Mouse (Mus musculus) heart, embryonic 13.5 days (tissue): ENCODE measurements around the gene Tbk1. TPM values are rescaled to one million over a fixed set of nuclear protein-coding genes. Genes with fewer than 3 reads are reported as not detected.

Experiments used
- ATAC-seq: fragments of 200-750 bp; cut with Nextera tagmentation; 2 replicates; pipeline ENCODE4 v1.8.0; 2017; ENCODE audit warnings: moderate TSS enrichment; ENCODE audit not compliant: insufficient number of reproducible peaks, low FRiP score, low TSS enrichment; ENCODE audit errors: extremely low read depth
- H3K27ac ChIP-seq: fragments of 300-500 bp; sonication (generic); replicated peaks from 2 replicates; pipeline ENCODE4 v1.5.1; 2015; ENCODE audit warnings: moderate library complexity, mild to moderate bottlenecking, inconsistent platforms
- H3K27me3 ChIP-seq: fragments of 300-500 bp; sonication (generic); replicated peaks from 2 replicates; pipeline ENCODE4 v1.6.1; 2015; ENCODE audit warnings: mild to moderate bottlenecking, inconsistent platforms
- H3K36me3 ChIP-seq: fragments of 300-500 bp; sonication (generic); 2 replicates; pipeline ENCODE4 v1.6.1; 2015; ENCODE audit warnings: mild to moderate bottlenecking, inconsistent platforms
- H3K4me1 ChIP-seq: fragments of 300-500 bp; sonication (generic); 2 replicates; pipeline ENCODE4 v1.6.1; 2015; ENCODE audit warnings: inconsistent platforms
- H3K4me2 ChIP-seq: fragments of 300-500 bp; sonication (generic); 2 replicates; pipeline ENCODE4 v1.6.1; 2015; ENCODE audit warnings: inconsistent platforms, mild to moderate bottlenecking, moderate library complexity
- H3K4me3 ChIP-seq: fragments of 300-500 bp; sonication (generic); 2 replicates; pipeline ENCODE4 v1.5.1; 2015; ENCODE audit warnings: moderate library complexity, mild to moderate bottlenecking, inconsistent platforms
- H3K9ac ChIP-seq: fragments of 300-500 bp; sonication (generic); 2 replicates; pipeline ENCODE4 v1.6.1; 2015; ENCODE audit warnings: inconsistent platforms, mild to moderate bottlenecking, moderate library complexity
- H3K9me3 ChIP-seq: fragments of 300-500 bp; sonication (generic); 2 replicates; pipeline ENCODE4 v1.6.1; 2016; ENCODE audit warnings: inconsistent platforms
- WGBS: fragments of 180-500 bp; shearing (Covaris S2); methylation state at CpG from one replicate; pipeline ENCODE4 v1.1.7; 2015; ENCODE audit warnings: mixed read lengths; 5-methylcytosine and 5-hydroxymethylcytosine counted together
- polyA plus RNA-seq: library from polyadenylated mRNA; unstranded; fragments of >200 nt; fragmentation: Nextera tagmentation; extraction: Ambion mirVana; gene quantifications from 2 replicates; pipeline ENCODE4 v1.2.1, GENCODE M21; 2015

The Tbk1 gene
- polyA plus RNA-seq, 1 experiment from 2014 or later, result 21.8 TPM

DNA sequence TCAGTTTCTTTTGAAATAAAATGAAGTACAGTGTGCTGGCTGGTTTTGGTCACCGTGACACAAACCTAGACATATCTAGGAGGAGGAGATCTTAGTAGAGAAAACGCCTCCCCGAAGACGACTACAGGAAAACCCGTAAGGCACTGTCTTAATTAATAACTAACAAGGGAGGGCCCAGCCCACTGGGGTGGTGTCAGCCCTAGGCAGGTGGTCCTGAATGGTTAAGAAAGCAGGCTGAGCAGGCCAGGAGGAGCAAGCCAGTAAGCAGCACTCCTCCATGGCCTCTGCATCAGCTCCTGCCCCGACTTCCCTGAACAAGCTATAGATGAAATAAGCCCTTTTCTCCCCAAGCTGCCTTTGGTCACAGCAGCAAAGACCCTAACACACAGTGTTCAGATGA is 16.8 kb downstream of the Tbk1 start:
- Histone ChIP-seq H3K4me1 (peaks cover 19% of the 10 kb centered on the region), H3K36me3 (peaks cover 66% of the 10 kb centered on the region), H3K27ac (peak overlapping the region; percentile 73; the same call in 1 of the 2 replicates), H3K27me3 (no peaks in the 10 kb centered on the region), H3K9ac (no peak overlapping the region), H3K4me3 (no peak overlapping the region), H3K9me3 (no peaks in the 10 kb centered on the region), H3K4me2 (peak overlapping the region; percentile 62; the same call in 1 of the 2 replicates)
- WGBS, result 74% methylated on average over 6 of the region's 6 CpGs
- ATAC-seq, result no peak

DNA sequence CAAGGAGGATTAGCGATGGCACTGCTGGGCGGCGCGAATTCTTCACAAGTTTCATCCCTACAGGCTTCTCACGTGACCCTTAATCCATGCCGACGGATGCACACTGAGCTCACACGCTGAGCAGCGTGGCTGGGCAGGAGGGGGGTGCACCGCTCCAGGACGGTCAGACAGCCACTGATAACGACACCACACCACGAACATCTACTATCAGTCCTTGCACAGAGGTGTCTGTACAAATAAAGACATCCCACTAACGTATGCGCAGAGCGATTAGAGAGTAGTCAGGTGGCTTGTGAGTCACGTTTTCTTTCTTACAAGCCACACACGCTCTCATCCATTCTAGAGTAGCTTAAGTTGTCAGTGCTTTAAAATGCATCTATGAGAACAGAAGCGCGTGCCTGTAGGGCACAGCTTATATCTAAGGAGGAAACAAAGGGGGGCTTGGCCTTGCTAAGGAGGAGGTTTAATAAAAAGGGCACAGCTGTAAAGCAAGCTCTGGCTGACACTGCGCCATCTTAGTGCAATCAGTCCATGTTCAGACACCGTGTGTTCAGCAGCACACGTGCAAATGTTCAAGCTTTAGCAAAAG is 17.5 kb downstream of the Tbk1 start:
- peak; percentile 95 for ATAC-seq
- peak overlapping the region; percentile 73 for H3K27ac ChIP-seq
- H3K36me3 ChIP-seq, result peaks cover 66% of the 10 kb centered on the region
- peak overlapping the region; percentile 62 for H3K4me2 ChIP-seq
- H3K27me3 ChIP-seq, result no peaks in the 10 kb centered on the region
- 9% methylated on average over 23 of the region's 23 CpGs for WGBS
- H3K9ac ChIP-seq, result peak overlapping the region; percentile 53
- H3K4me1 ChIP-seq, result peaks cover 21% of the 10 kb centered on the region
- H3K9me3 ChIP-seq, result no peaks in the 10 kb centered on the region
- peak overlapping the region; percentile 37 for H3K4me3 ChIP-seq

DNA sequence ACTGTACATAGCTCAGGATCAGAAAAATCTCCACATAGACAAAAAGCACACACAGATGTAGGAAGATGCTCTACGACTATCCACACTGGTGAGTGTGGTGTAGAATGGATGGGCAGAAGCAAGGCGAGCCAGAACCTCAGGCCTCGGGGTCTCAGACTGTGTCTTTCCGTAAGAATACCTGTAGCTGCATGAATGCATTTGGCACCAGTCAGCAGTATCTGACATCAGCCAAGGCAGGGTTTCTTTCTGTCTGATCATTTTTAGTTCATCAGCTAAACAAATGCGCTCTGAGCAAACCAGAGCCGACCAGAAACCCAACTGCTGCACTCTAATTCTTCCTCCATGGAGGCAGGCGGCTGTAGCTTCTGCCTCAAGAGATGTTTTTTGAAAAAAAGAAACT is 18.1 kb downstream of the Tbk1 start:
- H3K4me1 ChIP-seq, result peaks cover 21% of the 10 kb centered on the region
- H3K4me2 ChIP-seq, result peak overlapping the region; percentile 62
- ATAC-seq, result no peak
- no peaks in the 10 kb centered on the region for H3K27me3 ChIP-seq
- WGBS, result 71% methylated on average over 7 of the region's 7 CpGs
- H3K9me3 ChIP-seq, result no peaks in the 10 kb centered on the region
- peaks cover 70% of the 10 kb centered on the region for H3K36me3 ChIP-seq
- H3K27ac ChIP-seq, result peak overlapping the region; percentile 66
- H3K4me3 ChIP-seq, result peak overlapping the region; percentile 37
- H3K9ac ChIP-seq, result peak overlapping the region; percentile 53

DNA sequence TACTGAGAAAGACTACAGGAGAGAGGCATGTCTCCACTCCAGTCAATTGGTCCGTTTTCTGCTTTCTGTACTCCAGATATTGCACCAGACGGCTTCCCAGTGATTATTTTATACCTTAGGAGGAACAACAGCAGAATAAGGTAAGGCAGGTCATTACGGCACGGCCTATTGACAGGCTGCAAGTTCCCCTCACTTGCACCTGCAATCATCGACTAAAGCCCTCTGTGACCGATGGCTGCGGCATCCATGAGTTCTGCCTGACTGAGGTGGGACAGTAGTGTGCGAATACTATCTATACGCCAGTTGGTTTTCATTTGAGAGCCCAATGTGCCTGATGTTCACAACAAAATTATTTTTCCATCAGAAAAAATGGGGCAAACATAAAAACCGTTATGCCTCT is 18.6 kb downstream of the Tbk1 start:
- 0 out of 2 replicates have a peak overlapping the region, but pooled peaks have one; percentile 62 for H3K4me2 ChIP-seq
- peaks cover 21% of the 10 kb centered on the region for H3K4me1 ChIP-seq
- WGBS, result 90% methylated on average over 10 of the region's 10 CpGs
- H3K27me3 ChIP-seq, result no peaks in the 10 kb centered on the region
- no peak overlapping the region for H3K4me3 ChIP-seq
- no peaks in the 10 kb centered on the region for H3K9me3 ChIP-seq
- no peak overlapping the region for H3K9ac ChIP-seq
- ATAC-seq, result no peak
- H3K36me3 ChIP-seq, result peaks cover 74% of the 10 kb centered on the region
- H3K27ac ChIP-seq, result peak overlapping the region; percentile 66; the same call in 1 of the 2 replicates

DNA sequence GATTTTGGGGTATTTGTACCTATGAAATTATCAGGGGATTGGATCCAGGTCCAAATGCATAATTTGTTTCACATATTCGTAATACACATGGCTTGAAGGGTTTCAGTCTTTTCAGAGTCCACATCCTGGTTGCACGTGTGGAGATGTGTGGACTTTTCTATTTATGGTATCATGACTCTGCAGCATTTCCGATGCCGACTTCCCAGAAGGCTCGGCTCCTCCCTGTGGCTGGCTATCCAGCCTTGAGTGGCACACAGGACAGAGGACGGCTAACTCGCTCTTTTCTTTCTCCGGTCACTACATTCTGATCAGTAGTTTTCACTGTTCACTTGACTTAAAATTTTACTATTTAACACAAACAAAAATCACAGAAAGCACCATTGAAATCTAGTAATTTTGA is 22.1 kb downstream of the Tbk1 start:
- Histone ChIP-seq H3K36me3 (peaks cover 73% of the 10 kb centered on the region), H3K4me3 (no peak overlapping the region), H3K9ac (no peak overlapping the region), H3K4me1 (peaks cover 13% of the 10 kb centered on the region), H3K9me3 (no peaks in the 10 kb centered on the region), H3K4me2 (no peak overlapping the region), H3K27me3 (no peaks in the 10 kb centered on the region), H3K27ac (no peak overlapping the region)
- 68% methylated on average over 8 of the region's 8 CpGs for WGBS
- ATAC-seq, result no peak

DNA sequence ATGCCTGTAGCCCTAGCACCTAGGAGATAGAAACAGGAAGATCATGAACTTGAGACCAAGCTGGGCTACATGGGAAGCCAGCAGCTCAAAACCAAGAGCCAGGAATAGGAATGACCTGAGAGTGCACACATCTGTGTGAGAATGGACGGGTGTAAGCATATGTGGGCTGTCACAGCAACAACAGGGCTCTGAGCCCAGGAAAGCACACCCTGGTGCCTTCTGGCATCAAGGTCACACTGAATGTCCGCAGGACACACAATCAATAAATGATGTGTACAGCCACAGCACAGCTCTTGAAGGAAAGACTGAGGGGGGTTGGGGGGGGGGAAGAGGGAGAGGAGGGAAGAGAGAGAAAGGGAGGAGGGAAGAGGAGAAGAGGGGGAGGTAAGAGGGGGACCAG is 28.4 kb downstream of the Tbk1 start:
- no peaks in the 10 kb centered on the region for H3K27me3 ChIP-seq
- ATAC-seq, result no peak
- H3K4me1 ChIP-seq, result no peaks in the 10 kb centered on the region
- peaks cover 93% of the 10 kb centered on the region for H3K36me3 ChIP-seq
- H3K27ac ChIP-seq, result no peak overlapping the region
- no peaks in the 10 kb centered on the region for H3K9me3 ChIP-seq
- no peak overlapping the region for H3K4me2 ChIP-seq
- H3K9ac ChIP-seq, result no peak overlapping the region
- H3K4me3 ChIP-seq, result no peak overlapping the region
- 55% methylated on average over 2 of the region's 2 CpGs for WGBS

GRCm38 (mm10) chr10:121556263-121556662 is 30.3 kb downstream of the Tbk1 start:
- no peaks in the 10 kb centered on the region for H3K4me1 ChIP-seq
- no peak overlapping the region for H3K4me3 ChIP-seq
- no peaks in the 10 kb centered on the region for H3K27me3 ChIP-seq
- no peaks in the 10 kb centered on the region for H3K9me3 ChIP-seq
- no peak for ATAC-seq
- no peak overlapping the region for H3K9ac ChIP-seq
- no peak overlapping the region for H3K27ac ChIP-seq
- no peak overlapping the region for H3K4me2 ChIP-seq
- peaks cover 95% of the 10 kb centered on the region for H3K36me3 ChIP-seq
- 77% methylated on average over 6 of the region's 6 CpGs for WGBS

DNA sequence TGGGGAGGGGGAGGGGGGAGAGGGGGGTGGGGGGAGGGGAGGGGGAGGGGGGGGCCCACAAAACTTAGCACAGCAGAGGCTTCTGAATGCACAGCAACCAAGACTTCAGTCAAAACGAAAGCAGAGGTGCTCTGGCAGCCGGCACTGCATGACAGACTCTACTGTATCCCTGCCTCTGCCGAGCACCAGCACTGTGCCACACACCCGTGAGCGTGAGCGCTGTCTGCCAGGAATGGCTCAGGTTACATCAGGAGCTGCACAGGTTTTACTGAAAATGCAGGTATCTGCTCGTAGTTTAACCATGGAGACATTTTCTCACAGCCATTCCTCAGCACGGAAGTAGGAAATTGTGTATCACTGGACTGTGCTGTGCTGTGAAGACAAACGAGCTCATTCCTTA is 36.3 kb downstream of the Tbk1 start:
- no peaks in the 10 kb centered on the region for H3K9me3 ChIP-seq
- peaks cover 96% of the 10 kb centered on the region for H3K36me3 ChIP-seq
- ATAC-seq, result no peak
- 81% methylated on average over 9 of the region's 9 CpGs for WGBS
- peaks cover 8% of the 10 kb centered on the region; the same call in 1 of the 2 replicates for H3K4me1 ChIP-seq
- no peak overlapping the region for H3K4me3 ChIP-seq
- no peak overlapping the region for H3K27ac ChIP-seq
- H3K4me2 ChIP-seq, result no peak overlapping the region
- no peaks in the 10 kb centered on the region for H3K27me3 ChIP-seq
- no peak overlapping the region for H3K9ac ChIP-seq

DNA sequence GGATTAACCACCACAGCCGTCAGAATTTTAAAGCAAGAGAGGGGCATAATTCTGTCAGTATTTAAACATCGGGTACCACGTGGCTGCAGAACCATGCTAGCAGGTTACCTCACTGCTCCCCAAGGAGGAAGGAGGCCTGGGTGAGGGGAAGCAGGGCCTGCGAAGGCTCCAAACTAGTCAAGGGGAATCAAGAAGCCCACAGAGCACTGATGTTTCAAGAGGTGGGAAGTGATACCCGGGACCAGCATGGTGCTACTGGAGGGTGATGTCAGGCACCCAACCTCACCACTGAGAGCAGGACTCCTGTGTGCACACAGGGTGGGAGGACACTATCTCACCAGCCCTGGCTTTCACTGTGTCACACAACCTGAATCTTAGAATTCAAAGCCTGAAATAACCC is 36.9 kb downstream of the Tbk1 start:
- no peak for ATAC-seq
- H3K27ac ChIP-seq, result no peak overlapping the region
- H3K4me2 ChIP-seq, result no peak overlapping the region
- H3K4me1 ChIP-seq, result peaks cover 8% of the 10 kb centered on the region; the same call in 1 of the 2 replicates
- peaks cover 93% of the 10 kb centered on the region for H3K36me3 ChIP-seq
- no peak overlapping the region for H3K4me3 ChIP-seq
- no peaks in the 10 kb centered on the region for H3K9me3 ChIP-seq
- H3K9ac ChIP-seq, result no peak overlapping the region
- no peaks in the 10 kb centered on the region for H3K27me3 ChIP-seq
- 77% methylated on average over 5 of the region's 5 CpGs for WGBS

- Histone ChIP-seq H3K4me2 (no peak overlapping the region), H3K36me3 (peaks cover 69% of the 10 kb centered on the region), H3K4me1 (peaks cover 8% of the 10 kb centered on the region; the same call in 1 of the 2 replicates), H3K4me3 (no peak overlapping the region), H3K9ac (no peak overlapping the region), H3K27me3 (no peaks in the 10 kb centered on the region), H3K27ac (no peak overlapping the region; the same call in 1 of the 2 replicates), H3K9me3 (no peaks in the 10 kb centered on the region)
- 35% methylated on average over 6 of the region's 6 CpGs for WGBS
- ATAC-seq, result peak; percentile 52; the same call in 1 of the 2 replicates
These were observed 39.4 kb downstream of the Tbk1 start for GRCm38 (mm10) chr10:121547162-121547561.

DNA sequence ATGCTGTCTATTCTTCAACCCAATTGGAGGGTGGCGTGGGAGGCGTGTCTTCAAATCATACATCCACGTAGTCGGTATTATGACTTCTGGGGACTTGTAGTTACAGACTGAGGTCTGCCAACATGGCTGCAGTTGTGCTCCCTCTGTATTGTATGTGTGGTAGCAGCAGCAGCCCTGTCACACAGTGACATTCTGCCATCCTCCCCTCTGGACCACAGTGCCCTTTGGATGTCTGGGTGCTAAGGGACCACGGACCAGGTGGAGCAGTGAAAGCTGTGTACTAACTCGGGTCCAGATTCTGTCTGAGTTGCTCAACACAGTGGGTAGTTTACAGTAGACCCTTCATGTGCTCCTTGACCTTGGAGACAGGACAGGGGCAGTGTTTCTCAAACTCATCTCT is 43.0 kb downstream of the Tbk1 start:
- Histone ChIP-seq H3K27ac (no peak overlapping the region), H3K9ac (no peak overlapping the region), H3K36me3 (peaks cover 34% of the 10 kb centered on the region), H3K4me1 (peaks cover 8% of the 10 kb centered on the region; the same call in 1 of the 2 replicates), H3K4me2 (no peak overlapping the region), H3K9me3 (no peaks in the 10 kb centered on the region), H3K27me3 (no peaks in the 10 kb centered on the region), H3K4me3 (no peak overlapping the region)
- 91% methylated on average over 6 of the region's 6 CpGs for WGBS
- no peak for ATAC-seq

DNA sequence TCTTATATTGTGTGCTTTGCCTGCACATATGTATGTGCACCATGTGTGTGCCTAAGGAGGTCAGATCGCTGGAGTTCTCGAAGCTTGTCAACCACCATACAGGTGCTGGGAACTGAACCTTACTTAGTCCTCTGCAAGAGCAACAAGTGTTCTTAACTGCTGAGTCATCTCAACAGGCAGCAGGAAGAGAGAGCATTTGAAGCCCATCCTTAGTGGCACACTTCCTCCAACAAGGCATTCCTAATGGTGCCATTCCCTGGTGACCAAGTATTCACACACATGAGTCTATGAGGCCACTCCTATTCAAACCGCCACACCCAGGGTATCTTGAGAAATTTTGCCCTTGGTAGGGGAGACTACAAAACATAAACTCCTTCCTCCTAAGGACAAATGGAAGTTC is 44.4 kb downstream of the Tbk1 start:
- Histone ChIP-seq H3K36me3 (peaks cover 21% of the 10 kb centered on the region), H3K9ac (no peak overlapping the region), H3K9me3 (no peaks in the 10 kb centered on the region), H3K4me3 (no peak overlapping the region), H3K27me3 (no peaks in the 10 kb centered on the region), H3K27ac (no peak overlapping the region), H3K4me1 (peaks cover 6% of the 10 kb centered on the region; the same call in 1 of the 2 replicates), H3K4me2 (no peak overlapping the region)
- WGBS, result 88% methylated on average over 3 of the region's 3 CpGs
- ATAC-seq, result no peak
